Mouse (Mus musculus): ENCODE results near the gene Uimc1.

Gene Uimc1

GRCm38 (mm10) chr13:55047706-55048105, 52.4 kb downstream of the Uimc1 start:
- in situ Hi-C loops (cut with MseI, MboI), result no loop called here

GRCm38 (mm10) chr13:55040016-55040415, 60.1 kb downstream of the Uimc1 start:
- in situ Hi-C loops (cut with MseI, MboI), result no loop called here

- in situ Hi-C loops (cut with MseI, MboI), result no loop called here
Observed at GRCm38 (mm10) chr13:55024215-55024614, 75.9 kb downstream of the Uimc1 start.

- in situ Hi-C loops (cut with MseI, MboI), result no loop called here
Observed at GRCm38 (mm10) chr13:55022715-55023114, 77.4 kb downstream of the Uimc1 start.

- in situ Hi-C loops (cut with MseI, MboI), result no loop called here
Observed at GRCm38 (mm10) chr13:55022256-55022655, 77.8 kb downstream of the Uimc1 start.

GRCm38 (mm10) chr13:55021194-55021779, 78.8 kb downstream of the Uimc1 start, which contains the start of gene Hk3:
TSS of gene Hk3 (minus strand) at chr13:55021385.
- in situ Hi-C loops (cut with MseI, MboI), result no loop called here

GRCm38 (mm10) chr13:55020051-55020450, 80.0 kb downstream of the Uimc1 start:
- in situ Hi-C loops (cut with MseI, MboI), result no loop called here

GRCm38 (mm10) chr13:55019181-55019580, 80.9 kb downstream of the Uimc1 start:
- in situ Hi-C loops (cut with MseI, MboI), result no loop called here

- in situ Hi-C loops (cut with MseI, MboI), result no loop called here
Observed at GRCm38 (mm10) chr13:55018700-55019099, 81.4 kb downstream of the Uimc1 start.

GRCm38 (mm10) chr13:55017898-55018599, 82.1 kb downstream of the Uimc1 start:
- in situ Hi-C loops (cut with MseI, MboI), result no loop called here

- in situ Hi-C loops (cut with MseI, MboI), result no loop called here
Observed at GRCm38 (mm10) chr13:55017154-55017897, 82.8 kb downstream of the Uimc1 start.

GRCm38 (mm10) chr13:55014451-55014850, 85.6 kb downstream of the Uimc1 start:
- in situ Hi-C loops (cut with MseI, MboI), result no loop called here

GRCm38 (mm10) chr13:55013702-55014344, 86.3 kb downstream of the Uimc1 start:
- in situ Hi-C loops (cut with MseI, MboI), result no loop called here

GRCm38 (mm10) chr13:55011981-55012478, 88.1 kb downstream of the Uimc1 start:
- in situ Hi-C loops (cut with MseI, MboI), result no loop called here

- in situ Hi-C loops (cut with MseI, MboI), result no loop called here
Observed at GRCm38 (mm10) chr13:55011103-55011502, 89.0 kb downstream of the Uimc1 start.

- in situ Hi-C loops (cut with MseI, MboI), result no loop called here
Observed at GRCm38 (mm10) chr13:55008589-55008988, 91.5 kb downstream of the Uimc1 start.

GRCm38 (mm10) chr13:55006415-55006742, 93.7 kb downstream of the Uimc1 start:
- in situ Hi-C loops (cut with MseI, MboI), result no loop called here

GRCm38 (mm10) chr13:55005691-55006414, 94.2 kb downstream of the Uimc1 start:
- in situ Hi-C loops (cut with MseI, MboI), result no loop called here

- in situ Hi-C loops (cut with MseI, MboI), result no loop called here
Observed at GRCm38 (mm10) chr13:55004646-55005045, 95.5 kb downstream of the Uimc1 start.

- in situ Hi-C loops (cut with MseI, MboI), result no loop called here
Observed at GRCm38 (mm10) chr13:55002090-55002489, 98.0 kb downstream of the Uimc1 start.

GRCm38 (mm10) chr13:55000433-55000832, 99.7 kb downstream of the Uimc1 start:
- in situ Hi-C loops (cut with MseI, MboI), result no loop called here
